Comparison of ENCODE assay signal across 8 mouse cellular contexts in the genomic region with DNA sequence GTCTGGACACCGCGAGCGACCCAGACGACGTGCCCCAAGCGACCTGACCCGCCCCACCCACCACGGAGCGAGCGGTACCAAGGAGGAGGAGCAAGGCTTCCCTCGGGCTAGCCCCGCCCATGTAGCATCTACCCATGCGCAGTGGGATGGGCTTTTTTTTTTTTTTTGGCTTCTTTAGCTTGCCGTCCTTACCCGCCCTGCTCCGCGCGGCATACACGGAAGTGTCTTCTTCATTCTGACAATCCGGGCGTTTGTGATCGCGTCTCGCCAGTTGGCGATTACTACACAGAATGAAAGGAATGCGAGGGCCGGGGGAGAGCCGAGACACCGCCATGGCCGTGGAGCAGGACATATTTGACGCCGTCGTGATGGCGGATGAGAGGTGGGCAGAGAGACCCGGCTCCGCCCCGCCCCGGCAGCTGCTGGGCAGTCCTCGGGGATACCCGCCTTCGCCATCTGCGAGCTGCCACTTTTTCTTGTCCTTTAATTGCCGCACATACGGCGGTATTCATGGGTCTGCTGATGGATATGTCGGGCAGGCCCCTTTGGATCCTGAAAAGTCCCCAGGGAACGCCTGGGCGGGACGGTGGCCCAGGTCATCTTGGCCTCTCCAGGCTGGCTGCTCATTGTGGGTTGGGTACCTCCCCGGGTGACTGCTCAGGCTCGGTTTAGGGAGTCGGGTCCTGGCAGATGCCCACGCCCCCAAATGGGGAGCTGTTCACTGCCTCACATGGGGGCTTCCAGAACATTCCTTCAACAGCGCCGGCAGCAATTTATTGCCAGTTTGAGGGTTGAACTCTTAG. TPM values are rescaled to one million over a fixed set of nuclear protein-coding genes. Genes with fewer than 3 reads are reported as not detected.
DNase-seq lines count a peak whose midpoint lies in the region; ATAC-seq lines count a peak whose summit lies in the region.

Gene LTO1 (plus strand): TSS at position 153 of the 803 bp plus-strand sequence.

- under 1% methylated on average over 55 of the region's 55 CpGs for WGBS in embryonic facial prominence, embryonic 13.5 days
- under 1% methylated on average over 55 of the region's 55 CpGs for WGBS in limb, embryonic 15.5 days

- peak within 1 kb of the TSS; percentile 89 for H3K9ac ChIP-seq in embryonic facial prominence, embryonic 13.5 days
- H3K9ac ChIP-seq in limb, embryonic 15.5 days = peak within 1 kb of the TSS; percentile 73

- peaks cover 12% of the 10 kb centered on the region for H3K4me1 ChIP-seq in embryonic facial prominence, embryonic 13.5 days
- H3K4me1 ChIP-seq in limb, embryonic 15.5 days = peaks cover 13% of the 10 kb centered on the region

- ATAC-seq in embryonic facial prominence, embryonic 13.5 days (ENCODE audit: insufficient number of reproducible peaks, insufficient read depth, low FRiP score, low TSS enrichment, low read depth) = peak; percentile 85
- ATAC-seq in limb, embryonic 15.5 days (ENCODE audit: insufficient number of reproducible peaks, low FRiP score, low TSS enrichment, low read depth) = peak; percentile 89

- H3K9me3 ChIP-seq in embryonic facial prominence, embryonic 13.5 days = no peaks in the 10 kb centered on the region
- H3K9me3 ChIP-seq in limb, embryonic 15.5 days = no peaks in the 10 kb centered on the region

- no peaks in the 10 kb centered on the region for H3K27me3 ChIP-seq in embryonic facial prominence, embryonic 13.5 days
- H3K27me3 ChIP-seq in limb, embryonic 15.5 days = no peaks in the 10 kb centered on the region

- peak within 1 kb of the TSS; percentile 84 for H3K4me3 ChIP-seq in embryonic facial prominence, embryonic 13.5 days
- H3K4me3 ChIP-seq in limb, embryonic 15.5 days = peak within 1 kb of the TSS; percentile 67

- peak within 1 kb of the TSS; percentile 95 for H3K4me2 ChIP-seq in embryonic facial prominence, embryonic 13.5 days
- peak within 1 kb of the TSS; percentile 90 for H3K4me2 ChIP-seq in limb, embryonic 15.5 days

- peak within 1 kb of the TSS; percentile 62 for H3K27ac ChIP-seq in embryonic facial prominence, embryonic 13.5 days
- peak within 1 kb of the TSS; percentile 77 for H3K27ac ChIP-seq in limb, embryonic 15.5 days

- peaks cover 27% of the 10 kb centered on the region for H3K36me3 ChIP-seq in embryonic facial prominence, embryonic 13.5 days
- peaks cover 33% of the 10 kb centered on the region for H3K36me3 ChIP-seq in limb, embryonic 15.5 days

- DNase-seq in 416B (ENCODE audit: low read depth) = peak; percentile 96
- DNase-seq in adrenal gland, postnatal 36 days = peak; percentile 91 to 93
- peak; percentile 94 to 95 for DNase-seq in heart, adult 18-20 months
- peak; percentile 89 for DNase-seq in kidney, adult 8-10 months
- DNase-seq in monocyte, adult 2 months (ENCODE audit: low read depth in 1 of 2, low spot score in 2 of 2) = peak; percentile 63 to 87
- peak; percentile 88 to 91 for DNase-seq in spleen, postnatal 36 days (ENCODE audit: low spot score in 2 of 2)

RNA-seq across cellular contexts. Expression of gene LTO1, which starts in this region (rescaled TPM):
- 10 to 100 TPM; 20.5 to 24.1 TPM for total RNA-seq in adrenal gland, postnatal 36 days (2021)
- 26.2 and 27.1 TPM in 2 replicates for polyA plus RNA-seq in embryonic facial prominence, embryonic 13.5 days (2015; fragmentation: Nextera tagmentation; extraction: Ambion mirVana)
- total RNA-seq in heart, adult 18-20 months (2021) = 10 to 100 TPM; 18.1 to 18.3 TPM
- polyA plus RNA-seq in limb, embryonic 15.5 days (2015; fragmentation: Nextera tagmentation; extraction: Ambion mirVana) = 27.9 and 28.1 TPM in 2 replicates

Comparison
In these comparisons a context has a peak if more than half of its experiments do, and no peak if none do; other contexts are left out.
1. Peak in every context shown above with its lines: DNase-seq, ATAC-seq, H3K4me3 ChIP-seq and H3K27ac ChIP-seq.